Mouse (Mus musculus): ENCODE measurements around the gene Zfp593.

- TF ChIP-seq CTCF (IDR thresholded peaks at IDR 0.05; ENCODE audit: control insufficient read depth, insufficient read depth, low read length): peak; percentile 85
- TF ChIP-seq POLR2A (IDR thresholded peaks at IDR 0.05; ENCODE audit: borderline replicate concordance, control insufficient read depth, low read depth, low read length): no peak
Observed at GRCm38 (mm10) chr4:134263191-134263590, 17.8 kb upstream of the Zfp593 start.
